Mouse (Mus musculus): ENCODE results near the gene Fads6. TPM values are rescaled to one million over a fixed set of nuclear protein-coding genes. Genes with fewer than 3 reads are reported as not detected.
A peak's percentile ranks its signal among the peaks of the same experiment; 100 is the strongest.

Fads6 gene
- polyA plus RNA-seq, 1 experiment = 0.62 TPM

GRCm38 (mm10) chr11:115247240-115247639 lies 50.2 kb downstream of the Fads6 start:
- H3K27me3 ChIP-seq (ENCODE audit: control insufficient read depth, insufficient read depth, insufficient read length) = peaks cover 43% of the 10 kb centered on the region
- H3K4me3 ChIP-seq = no peak overlapping the region
- no peak overlapping the region for H3ac ChIP-seq (ENCODE audit: control insufficient read depth, insufficient read length)
- H3K4me2 ChIP-seq (ENCODE audit: low read depth) = no peak overlapping the region
- TF ChIP-seq TCF12 (IDR thresholded peaks at IDR 0.05; ENCODE audit: insufficient read depth, poor library complexity, severe bottlenecking) (no peak), POLR2A (IDR thresholded peaks at IDR 0.05; ENCODE audit: insufficient read length, low read depth) (no peak), MYOG (IDR thresholded peaks at IDR 0.05; ENCODE audit: control insufficient read depth in 1 of 3, insufficient read depth in 1 of 3, insufficient read length in 2 of 3, low read depth in 2 of 3) (no peak), CEBPB (IDR thresholded peaks at IDR 0.05; ENCODE audit: insufficient read depth, poor library complexity, severe bottlenecking) (no peak), USF1 (IDR thresholded peaks at IDR 0.05; ENCODE audit: low read depth) (no peak), E2F4 (IDR thresholded peaks at IDR 0.05; ENCODE audit: insufficient read depth) (no peak), MYOD1 (IDR thresholded peaks at IDR 0.05; ENCODE audit: control insufficient read depth in 1 of 3, insufficient read length in 2 of 3, low read depth in 2 of 3) (no peak), POLR2AphosphoS2 (IDR thresholded peaks at IDR 0.05; ENCODE audit: insufficient read length, low read depth) (no peak), MAX (IDR thresholded peaks at IDR 0.05; ENCODE audit: low read depth) (no peak), TCF3 (IDR thresholded peaks at IDR 0.05; ENCODE audit: insufficient read length, low read depth) (no peak), SRF (IDR thresholded peaks at IDR 0.05; ENCODE audit: control insufficient read depth, insufficient read length, low read depth) (no peak), REST (IDR thresholded peaks at IDR 0.05; ENCODE audit: insufficient read depth, insufficient read length) (no peak)
- H3K79me2 ChIP-seq (ENCODE audit: control insufficient read depth, insufficient read depth) = no peaks in the 10 kb centered on the region
- no peaks in the 10 kb centered on the region for H3K36me3 ChIP-seq (ENCODE audit: control insufficient read depth, insufficient read depth)

DNA sequence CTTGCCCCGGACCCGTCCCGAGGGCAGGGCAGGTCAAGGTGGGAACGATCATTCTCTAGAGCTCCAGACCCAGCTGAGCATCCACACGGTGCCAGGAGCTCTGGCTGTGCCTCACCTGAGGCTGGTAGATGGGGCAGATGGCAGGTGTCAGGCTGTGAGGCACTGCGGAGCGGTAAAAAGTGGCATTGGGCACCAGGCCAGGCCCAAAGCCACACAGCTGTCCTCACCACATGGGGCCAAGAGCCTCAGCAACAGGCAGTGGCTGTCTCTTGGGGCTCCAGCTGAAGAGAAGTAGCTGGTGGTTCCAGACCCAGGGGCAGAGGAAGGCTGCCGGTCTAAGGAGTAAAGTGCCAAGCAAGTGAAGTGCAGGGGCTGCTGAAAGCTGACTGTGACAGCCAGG lies 51.1 kb downstream of the Fads6 start:
- peaks cover 37% of the 10 kb centered on the region for H3K27me3 ChIP-seq (ENCODE audit: control insufficient read depth, insufficient read depth, insufficient read length)

DNA sequence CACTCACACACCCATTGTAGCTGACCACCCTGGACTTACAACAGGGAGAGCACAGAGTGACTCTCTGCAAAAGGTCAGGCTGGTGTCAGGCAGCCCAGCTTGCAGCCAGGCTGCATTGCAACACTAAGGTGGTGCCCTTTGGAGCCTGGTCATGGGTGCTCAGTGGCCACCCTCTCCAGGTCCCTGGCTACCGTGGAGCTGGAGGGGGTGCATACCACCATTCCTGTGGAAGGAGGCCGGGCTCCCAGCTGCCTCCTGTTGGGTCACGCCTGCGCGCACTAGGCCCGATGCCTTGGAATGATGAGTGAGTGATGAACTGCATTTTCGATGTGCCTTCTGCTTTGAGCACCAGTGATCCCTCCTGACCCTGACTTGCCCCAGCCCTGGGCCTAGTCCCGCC lies 52.6 kb downstream of the Fads6 start:
- Histone ChIP-seq H3ac (ENCODE audit: control insufficient read depth, insufficient read length) (no peak overlapping the region), H3K27me3 (ENCODE audit: control insufficient read depth, insufficient read depth, insufficient read length) (peaks cover 22% of the 10 kb centered on the region)
- TF ChIP-seq E2F4 (IDR thresholded peaks at IDR 0.05; ENCODE audit: insufficient read depth) (no peak), MYOD1 (IDR thresholded peaks at IDR 0.05; ENCODE audit: control insufficient read depth in 1 of 3, insufficient read length in 2 of 3, low read depth in 2 of 3) (no peak), TCF12 (IDR thresholded peaks at IDR 0.05; ENCODE audit: insufficient read depth, poor library complexity, severe bottlenecking) (no peak), SRF (IDR thresholded peaks at IDR 0.05; ENCODE audit: control insufficient read depth, insufficient read length, low read depth) (no peak), POLR2A (IDR thresholded peaks at IDR 0.05; ENCODE audit: insufficient read length, low read depth) (no peak), POLR2AphosphoS2 (IDR thresholded peaks at IDR 0.05; ENCODE audit: insufficient read length, low read depth) (no peak), USF1 (IDR thresholded peaks at IDR 0.05; ENCODE audit: low read depth) (no peak), MYOG (IDR thresholded peaks at IDR 0.05; ENCODE audit: control insufficient read depth in 1 of 3, insufficient read depth in 1 of 3, insufficient read length in 2 of 3, low read depth in 2 of 3) (no peak), CEBPB (IDR thresholded peaks at IDR 0.05; ENCODE audit: insufficient read depth, poor library complexity, severe bottlenecking) (no peak), MAX (IDR thresholded peaks at IDR 0.05; ENCODE audit: low read depth) (no peak), REST (IDR thresholded peaks at IDR 0.05; ENCODE audit: insufficient read depth, insufficient read length) (no peak), TCF3 (IDR thresholded peaks at IDR 0.05; ENCODE audit: insufficient read length, low read depth) (no peak)

More for the DNA sequence above, 51.1 kb downstream of the Fads6 start:
- H3ac ChIP-seq (ENCODE audit: control insufficient read depth, insufficient read length) = no peak overlapping the region
- H3K4me3 ChIP-seq = no peak overlapping the region
- no peaks in the 10 kb centered on the region for H3K79me2 ChIP-seq (ENCODE audit: control insufficient read depth, insufficient read depth)
- H3K36me3 ChIP-seq (ENCODE audit: control insufficient read depth, insufficient read depth) = no peaks in the 10 kb centered on the region
- peak; percentile 32 to 96 (median 92) for TF ChIP-seq MYOG (IDR thresholded peaks at IDR 0.05; ENCODE audit: control insufficient read depth in 1 of 3, insufficient read depth in 1 of 3, insufficient read length in 2 of 3, low read depth in 2 of 3)
- TF ChIP-seq USF1 (IDR thresholded peaks at IDR 0.05; ENCODE audit: low read depth) = no peak
- TF ChIP-seq MYOD1 (IDR thresholded peaks at IDR 0.05; ENCODE audit: control insufficient read depth in 1 of 3, insufficient read length in 2 of 3, low read depth in 2 of 3) = peak in 2 of 3 experiments; percentile 78 to 92
- no peak for TF ChIP-seq POLR2A (IDR thresholded peaks at IDR 0.05; ENCODE audit: insufficient read length, low read depth)
- no peak for TF ChIP-seq REST (IDR thresholded peaks at IDR 0.05; ENCODE audit: insufficient read depth, insufficient read length)
- TF ChIP-seq E2F4 (IDR thresholded peaks at IDR 0.05; ENCODE audit: insufficient read depth) = no peak
- TF ChIP-seq POLR2AphosphoS2 (IDR thresholded peaks at IDR 0.05; ENCODE audit: insufficient read length, low read depth) = peak; percentile 36
- no peak for TF ChIP-seq MAX (IDR thresholded peaks at IDR 0.05; ENCODE audit: low read depth)
- peak; percentile 70 for TF ChIP-seq TCF3 (IDR thresholded peaks at IDR 0.05; ENCODE audit: insufficient read length, low read depth)
- no peak for TF ChIP-seq CEBPB (IDR thresholded peaks at IDR 0.05; ENCODE audit: insufficient read depth, poor library complexity, severe bottlenecking)
- TF ChIP-seq SRF (IDR thresholded peaks at IDR 0.05; ENCODE audit: control insufficient read depth, insufficient read length, low read depth) = no peak
- TF ChIP-seq TCF12 (IDR thresholded peaks at IDR 0.05; ENCODE audit: insufficient read depth, poor library complexity, severe bottlenecking) = no peak
- H3K4me2 ChIP-seq (ENCODE audit: low read depth) = no peak overlapping the region

GRCm38 (mm10) chr11:115243783-115244182 lies 53.7 kb downstream of the Fads6 start:
- H3K4me3 ChIP-seq = no peak overlapping the region
- peaks cover 11% of the 10 kb centered on the region for H3K27me3 ChIP-seq (ENCODE audit: control insufficient read depth, insufficient read depth, insufficient read length)
- H3K79me2 ChIP-seq (ENCODE audit: control insufficient read depth, insufficient read depth) = no peaks in the 10 kb centered on the region
- TF ChIP-seq MAX (IDR thresholded peaks at IDR 0.05; ENCODE audit: low read depth) = no peak
- no peak for TF ChIP-seq REST (IDR thresholded peaks at IDR 0.05; ENCODE audit: insufficient read depth, insufficient read length)
- TF ChIP-seq TCF12 (IDR thresholded peaks at IDR 0.05; ENCODE audit: insufficient read depth, poor library complexity, severe bottlenecking) = no peak
- no peak for TF ChIP-seq USF1 (IDR thresholded peaks at IDR 0.05; ENCODE audit: low read depth)
- no peak for TF ChIP-seq POLR2AphosphoS2 (IDR thresholded peaks at IDR 0.05; ENCODE audit: insufficient read length, low read depth)
- no peak for TF ChIP-seq POLR2A (IDR thresholded peaks at IDR 0.05; ENCODE audit: insufficient read length, low read depth)
- TF ChIP-seq TCF3 (IDR thresholded peaks at IDR 0.05; ENCODE audit: insufficient read length, low read depth) = no peak
- TF ChIP-seq SRF (IDR thresholded peaks at IDR 0.05; ENCODE audit: control insufficient read depth, insufficient read length, low read depth) = no peak
- no peak for TF ChIP-seq E2F4 (IDR thresholded peaks at IDR 0.05; ENCODE audit: insufficient read depth)
- no peak for TF ChIP-seq CEBPB (IDR thresholded peaks at IDR 0.05; ENCODE audit: insufficient read depth, poor library complexity, severe bottlenecking)
- no peak for TF ChIP-seq MYOG (IDR thresholded peaks at IDR 0.05; ENCODE audit: control insufficient read depth in 1 of 3, insufficient read depth in 1 of 3, insufficient read length in 2 of 3, low read depth in 2 of 3)
- no peak for TF ChIP-seq MYOD1 (IDR thresholded peaks at IDR 0.05; ENCODE audit: control insufficient read depth in 1 of 3, insufficient read length in 2 of 3, low read depth in 2 of 3)
- H3ac ChIP-seq (ENCODE audit: control insufficient read depth, insufficient read length) = no peak overlapping the region
- H3K4me2 ChIP-seq (ENCODE audit: low read depth) = no peak overlapping the region
- no peaks in the 10 kb centered on the region for H3K36me3 ChIP-seq (ENCODE audit: control insufficient read depth, insufficient read depth)

More for the DNA sequence above, 52.6 kb downstream of the Fads6 start:
- H3K4me2 ChIP-seq (ENCODE audit: low read depth) = no peak overlapping the region
- H3K4me3 ChIP-seq = no peak overlapping the region
- H3K79me2 ChIP-seq (ENCODE audit: control insufficient read depth, insufficient read depth) = no peaks in the 10 kb centered on the region
- H3K36me3 ChIP-seq (ENCODE audit: control insufficient read depth, insufficient read depth) = no peaks in the 10 kb centered on the region

Data from myocyte (in vitro differentiated cells).